Mouse (Mus musculus) heart, postnatal 25 days (tissue): ENCODE data around the gene Glb1l3. TPM values are rescaled to one million over a fixed set of nuclear protein-coding genes. Genes with fewer than 3 reads are reported as not detected.
"Not testable (repeated sequence)": the region's sequence is repeated elsewhere in the genome, so short reads cannot be mapped to it uniquely, and the experiment has no call there.

Experiments
- DNase-seq: peaks from one replicate; pipeline ENCODE4 v3.0.0; 2022; ENCODE audit warnings: low spot score
- intact Hi-C: fragments of 180-260 bp; cut with DNase I; formaldehyde crosslinking; loops from one replicate; pipeline ENCODE4 v1.15.1; 2025
- total RNA-seq, 2 experiments: library from RNA; stranded (reverse); gene quantifications; 2 replicates each; pipeline ENCODE4 v1.2.3; 2021

Glb1l3 gene
- total RNA-seq = not detected

GRCm38 (mm10) chr9:26860751-26861150 is at the start of gene Glb1l3:
Gene Glb1l3, minus strand, starts transcription at chr9:26860890.
- intact Hi-C loops = no loop called here
- DNase-seq = no peak

GRCm38 (mm10) chr9:26869856-26870255 is 9.2 kb upstream of the Glb1l3 start:
- not testable (repeated sequence) for DNase-seq

GRCm38 (mm10) chr9:26831089-26831488 is 29.6 kb downstream of the Glb1l3 start:
- DNase-seq = no peak
- intact Hi-C loops = no loop called here

More at GRCm38 (mm10) chr9:26869856-26870255, 9.2 kb upstream of the Glb1l3 start:
- intact Hi-C loops = not testable (repeated sequence)

- intact Hi-C loops = no loop called here
Observed at GRCm38 (mm10) chr9:26819942-26820341, 40.7 kb downstream of the Glb1l3 start.

GRCm38 (mm10) chr9:26808735-26809134 is 52.0 kb downstream of the Glb1l3 start:
- intact Hi-C loops = no loop called here
- DNase-seq = no peak

More at GRCm38 (mm10) chr9:26819942-26820341, 40.7 kb downstream of the Glb1l3 start:
- DNase-seq = no peak

- DNase-seq = peak; percentile 71
- intact Hi-C loops = no loop called here
Observed at GRCm38 (mm10) chr9:26805935-26806666, 54.6 kb downstream of the Glb1l3 start, which contains the start of gene Glb1l2. Gene Glb1l2, minus strand, starts transcription at chr9:26806468.

- no peak for DNase-seq
- intact Hi-C loops = no loop called here
Observed at GRCm38 (mm10) chr9:26804321-26804720, 56.4 kb downstream of the Glb1l3 start.

GRCm38 (mm10) chr9:26800357-26800756 is 60.3 kb downstream of the Glb1l3 start:
- intact Hi-C loops = no loop called here
- no peak for DNase-seq

GRCm38 (mm10) chr9:26798731-26799130 is 62.0 kb downstream of the Glb1l3 start:
- intact Hi-C loops = no loop called here

GRCm38 (mm10) chr9:26798205-26798604 is 62.5 kb downstream of the Glb1l3 start:
- no peak for DNase-seq
- intact Hi-C loops = no loop called here

More at GRCm38 (mm10) chr9:26798731-26799130, 62.0 kb downstream of the Glb1l3 start:
- no peak for DNase-seq

GRCm38 (mm10) chr9:26792829-26793228 is 67.9 kb downstream of the Glb1l3 start:
- intact Hi-C loops = no loop called here
- DNase-seq = no peak

- DNase-seq = no peak
- intact Hi-C loops = no loop called here
Observed at GRCm38 (mm10) chr9:26783414-26783975, 77.2 kb downstream of the Glb1l3 start.

- DNase-seq = no peak
- intact Hi-C loops = no loop called here
Observed at GRCm38 (mm10) chr9:26778421-26778820, 82.3 kb downstream of the Glb1l3 start.

- intact Hi-C loops = loop anchor here (2.0 kb wide), 1 partner anchor 1120 kb away; no protein-coding TSS in a partner anchor
- no peak for DNase-seq
Observed at GRCm38 (mm10) chr9:26776122-26776902, 84.4 kb downstream of the Glb1l3 start.

GRCm38 (mm10) chr9:26775700-26776099 is 85.0 kb downstream of the Glb1l3 start:
- intact Hi-C loops = loop anchor here (2.0 kb wide), 1 partner anchor 1119 kb away; no protein-coding TSS in a partner anchor
- DNase-seq = no peak

GRCm38 (mm10) chr9:26768181-26768580 is 92.5 kb downstream of the Glb1l3 start:
- no peak for DNase-seq
- intact Hi-C loops = no loop called here

Other genes starting within 250 kb of the Glb1l3 start
- gene B3gat1, start 127.2 kb downstream of the Glb1l3 start, total RNA-seq = not detected
- under 1 TPM; 0.23 to 0.84 TPM for gene Glb1l2, start 54.4 kb downstream of the Glb1l3 start, total RNA-seq
- not detected for gene Gm1110, start 62.2 kb upstream of the Glb1l3 start, total RNA-seq
- 10 to 100 TPM; 48.7 to 57.7 TPM for gene Acad8, start 138.7 kb upstream of the Glb1l3 start, total RNA-seq
- 10 to 100 TPM; 24.9 to 28.9 TPM for gene Thyn1, start 138.8 kb upstream of the Glb1l3 start, total RNA-seq
- 10 to 100 TPM; 27.9 to 31.5 TPM for gene Vps26b, start 169.2 kb upstream of the Glb1l3 start, total RNA-seq
- 10 to 100 TPM; 11.4 to 12.0 TPM for gene Ncapd3, start 169.3 kb upstream of the Glb1l3 start, total RNA-seq